31 mouse cellular contexts compared by ENCODE assay signal in the genomic region with DNA sequence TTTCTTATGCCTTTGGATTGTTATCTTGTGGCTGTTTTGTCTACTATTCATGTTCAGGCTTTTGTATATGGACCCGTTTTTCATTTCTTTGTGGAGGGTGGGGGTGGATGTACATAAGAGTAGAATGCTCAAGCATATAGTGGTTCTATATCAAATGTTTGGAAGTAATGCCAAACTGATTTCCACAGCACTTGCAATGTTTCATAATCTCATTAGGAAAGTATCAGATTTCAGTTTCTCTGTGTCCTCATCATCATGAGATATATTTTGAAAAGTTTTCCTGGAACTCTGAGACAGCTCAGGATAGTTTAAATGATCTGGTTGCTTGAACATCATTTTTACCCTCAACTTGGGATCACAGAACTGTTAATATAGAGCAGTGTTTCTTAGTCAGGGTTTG. TPM values are rescaled to one million over a fixed set of nuclear protein-coding genes. Genes with fewer than 3 reads are reported as not detected.
"Had no signal": no experiment of that assay in that cellular context is flagged by ENCODE, and none has a peak within 500 bp of the region (broad histone marks: within the 10 kb centered on the region; RNA-seq: fewer than 3 reads in every experiment).

No protein-coding gene starts in this region.

- H3K36me3 ChIP-seq: heart, embryonic 12.5 days; hindbrain, embryonic 10.5 days; hindbrain, embryonic 12.5 days; intestine, embryonic 15.5 days; limb, embryonic 13.5 days; limb, embryonic 15.5 days; liver, embryonic 12.5 days had no signal

- DNase-seq: gastrocnemius, postnatal 14 days; gastrocnemius, postnatal 36 days; heart, adult 18-20 months; heart, postnatal 10 days; heart, postnatal 4 days; kidney, adult 18-20 months; kidney, adult 8-10 months; kidney, postnatal 10 days; kidney, postnatal 25 days; kidney, postnatal 4 days; layer of hippocampus, adult 9-11 months; layer of hippocampus, postnatal 36 days; left cerebral cortex, postnatal 4 days had no signal

- H3K27ac ChIP-seq: hindbrain, embryonic 10.5 days; hindbrain, embryonic 12.5 days; hindbrain, embryonic 14.5 days; intestine, embryonic 15.5 days; limb, embryonic 13.5 days; limb, embryonic 15.5 days; liver, embryonic 12.5 days; liver, embryonic 14.5 days had no signal

- H3K27me3 ChIP-seq: heart, embryonic 12.5 days; hindbrain, embryonic 12.5 days; intestine, embryonic 15.5 days; limb, embryonic 13.5 days; limb, embryonic 15.5 days had no signal

- ATAC-seq: hindbrain, embryonic 16.5 days; inflammation-experienced regulatory T-cells, adult 6 months; intestine, embryonic 15.5 days; intestine, postnatal 0 days; liver, embryonic 12.5 days had no signal

- H3K4me3 ChIP-seq: heart, embryonic 12.5 days; hindbrain, embryonic 10.5 days; hindbrain, embryonic 12.5 days; intestine, embryonic 15.5 days; limb, embryonic 13.5 days; limb, embryonic 15.5 days; liver, embryonic 12.5 days had no signal

- H3K9me3 ChIP-seq: heart, embryonic 12.5 days; hindbrain, embryonic 10.5 days; hindbrain, embryonic 12.5 days; intestine, embryonic 15.5 days; limb, embryonic 13.5 days; limb, embryonic 15.5 days; liver, embryonic 12.5 days had no signal

- H3K4me1 ChIP-seq: hindbrain, embryonic 10.5 days; hindbrain, embryonic 12.5 days; intestine, embryonic 15.5 days had no signal

- H3K4me2 ChIP-seq: heart, embryonic 12.5 days; hindbrain, embryonic 12.5 days; hindbrain, embryonic 14.5 days; intestine, embryonic 15.5 days; limb, embryonic 13.5 days; limb, embryonic 15.5 days; liver, embryonic 12.5 days had no signal

- H3K9ac ChIP-seq: heart, embryonic 12.5 days; hindbrain, embryonic 12.5 days; hindbrain, embryonic 14.5 days; intestine, embryonic 15.5 days; limb, embryonic 13.5 days; limb, embryonic 15.5 days; liver, embryonic 12.5 days; liver, embryonic 14.5 days had no signal

RNA-seq across cellular contexts. Expression of gene Gm9817, which starts 48.7 kb away (rescaled TPM):
- total RNA-seq: layer of hippocampus, adult 8-10 months; left cerebral cortex, adult 18-20 months; left cerebral cortex, postnatal 25 days; liver, adult 2 months had no signal
- polyA plus RNA-seq: hindbrain, embryonic 10.5 days; hindbrain, embryonic 12.5 days; hindbrain, embryonic 14.5 days; intestine, embryonic 15.5 days; kidney, embryonic 16.5 days; limb, embryonic 11.5 days; limb, embryonic 13.5 days; liver, adult 2 months; liver, embryonic 12.5 days; liver, embryonic 14.5 days had no signal
